Mouse (Mus musculus) T-helper 2 cell (primary cell): Measurements from ENCODE around the gene Magi2.

Experiments used
- in situ Hi-C: fragments of 300-600 bp; cut with MboI, MseI; formaldehyde crosslinking; loops from one replicate; pipeline ENCODE4 v1.15.1; 2025; ENCODE audit warnings: high pct_unique_total_duplicates

Magi2 gene

GRCm38 (mm10) chr5:20068921-20069486, 842.2 kb downstream of the Magi2 start:
- in situ Hi-C loops: no loop called here

GRCm38 (mm10) chr5:20074101-20074500, 847.3 kb downstream of the Magi2 start:
- in situ Hi-C loops: no loop called here

- in situ Hi-C loops: no loop called here
Measured at GRCm38 (mm10) chr5:20074867-20075266, 848.0 kb downstream of the Magi2 start.

GRCm38 (mm10) chr5:20078931-20079330, 852.1 kb downstream of the Magi2 start:
- in situ Hi-C loops: no loop called here

- in situ Hi-C loops: no loop called here
Measured at GRCm38 (mm10) chr5:20080605-20081309, 853.9 kb downstream of the Magi2 start.

GRCm38 (mm10) chr5:20082368-20082767, 855.5 kb downstream of the Magi2 start:
- in situ Hi-C loops: no loop called here

- in situ Hi-C loops: no loop called here
Measured at GRCm38 (mm10) chr5:20087083-20087482, 860.2 kb downstream of the Magi2 start.

GRCm38 (mm10) chr5:20103869-20104268, 877.0 kb downstream of the Magi2 start:
- in situ Hi-C loops: no loop called here

- in situ Hi-C loops: no loop called here
Measured at GRCm38 (mm10) chr5:20104496-20104895, 877.7 kb downstream of the Magi2 start.

GRCm38 (mm10) chr5:20109496-20109895, 882.7 kb downstream of the Magi2 start:
- in situ Hi-C loops: no loop called here

- in situ Hi-C loops: no loop called here
Measured at GRCm38 (mm10) chr5:20117156-20117555, 890.3 kb downstream of the Magi2 start.

- in situ Hi-C loops: no loop called here
Measured at GRCm38 (mm10) chr5:20140235-20140634, 913.4 kb downstream of the Magi2 start.

- in situ Hi-C loops: no loop called here
Measured at GRCm38 (mm10) chr5:20140662-20141444, 914.0 kb downstream of the Magi2 start.

GRCm38 (mm10) chr5:20153359-20154125, 926.7 kb downstream of the Magi2 start:
- in situ Hi-C loops: no loop called here

GRCm38 (mm10) chr5:20196765-20197164, 969.9 kb downstream of the Magi2 start:
- in situ Hi-C loops: no loop called here

GRCm38 (mm10) chr5:20197395-20197794, 970.6 kb downstream of the Magi2 start:
- in situ Hi-C loops: no loop called here

GRCm38 (mm10) chr5:20201348-20201747, 974.5 kb downstream of the Magi2 start:
- in situ Hi-C loops: no loop called here

- in situ Hi-C loops: no loop called here
Measured at GRCm38 (mm10) chr5:20208110-20208509, 981.3 kb downstream of the Magi2 start.

GRCm38 (mm10) chr5:20213299-20213698, 986.5 kb downstream of the Magi2 start:
- in situ Hi-C loops: no loop called here

GRCm38 (mm10) chr5:20226471-20227210, 999.8 kb downstream of the Magi2 start:
- in situ Hi-C loops: no loop called here
